Mouse (Mus musculus) thymus, adult 18-20 months (tissue): Measurements from ENCODE around the gene Catspere2.
"Not testable (repeated sequence)": the region's sequence is repeated elsewhere in the genome, so short reads cannot be mapped to it uniquely, and the experiment has no call there.

Experiments
- DNase-seq, 2 experiments: peaks; one replicate each; pipeline ENCODE4 v3.0.0; 2022; ENCODE audit warnings: mixed read lengths in 2 of 2

Catspere2 gene

DNA sequence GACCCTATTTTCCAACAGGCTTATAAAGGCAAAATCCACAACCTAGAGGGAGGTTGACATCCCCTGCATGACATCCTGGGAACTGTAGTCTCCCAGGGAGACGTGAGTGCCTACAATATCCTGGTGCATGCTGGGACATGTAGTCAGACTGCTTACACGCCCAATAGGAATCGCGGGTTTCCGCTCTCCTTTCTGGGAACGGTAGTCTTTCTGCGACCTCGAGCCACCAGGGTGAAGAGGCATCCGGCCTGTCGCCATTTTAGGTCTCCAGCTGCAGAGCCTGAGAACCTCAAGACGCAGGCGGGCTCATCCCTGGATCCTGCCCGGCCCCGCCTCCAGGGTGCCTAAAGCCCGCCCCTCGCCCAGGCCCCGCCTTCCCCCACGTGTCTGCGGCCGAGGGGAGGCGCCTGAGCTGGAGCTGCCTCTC lies at the start of gene Catspere2:
Gene Catspere2 (plus strand): TSS at position 400 of the 427 bp plus-strand sequence.
- peak; percentile 98 to 99 for DNase-seq

- not testable (repeated sequence) for DNase-seq
These were observed 42.7 kb upstream of the Catspere2 start for GRCm38 (mm10) chr1:177940422-177940977.

- no peak for DNase-seq
These were observed 1.9 kb upstream of the Catspere2 start for GRCm38 (mm10) chr1:177981276-177981675.

DNA sequence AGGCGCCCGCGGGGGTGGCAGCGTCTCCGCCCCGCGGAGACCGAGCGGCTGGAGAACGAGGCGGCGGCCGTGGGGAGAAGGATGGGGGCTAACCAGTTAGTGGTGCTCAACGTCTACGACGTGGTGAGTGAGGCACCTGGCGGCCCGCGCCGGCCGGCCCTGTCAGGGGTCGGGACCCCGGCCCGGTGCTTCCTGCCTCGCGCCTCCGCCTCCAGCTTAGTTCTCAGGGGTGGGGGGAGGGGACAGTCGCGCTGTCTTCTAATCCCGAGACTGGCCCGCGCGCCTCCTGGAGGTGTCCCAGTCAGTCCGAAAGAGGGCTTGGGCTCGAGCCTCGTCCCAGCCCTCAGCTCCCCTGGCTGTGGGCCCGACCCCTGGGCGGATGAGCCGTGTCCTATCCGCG lies 359 bp downstream of the Catspere2 start:
- DNase-seq = not testable (repeated sequence)

DNA sequence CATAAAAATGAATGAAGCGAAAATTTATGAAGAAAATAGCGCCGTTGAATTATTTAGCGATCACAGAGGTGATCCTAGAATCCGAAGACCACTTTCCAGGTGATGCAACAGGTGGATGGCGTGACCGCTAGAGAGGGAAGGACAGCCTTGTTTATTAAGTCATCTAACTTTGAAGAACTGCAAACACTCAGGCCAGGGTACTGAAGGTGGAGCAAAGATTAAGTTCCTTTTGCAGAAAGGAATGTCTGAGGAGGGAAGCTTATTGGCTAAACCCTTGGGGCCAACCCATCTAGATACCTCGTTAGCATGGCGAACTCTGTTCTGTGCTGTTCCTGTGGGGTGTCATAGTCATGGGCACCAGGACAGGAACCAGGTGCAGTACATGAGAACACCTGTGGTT lies 983 bp downstream of the Catspere2 start:
- DNase-seq = no peak

DNA sequence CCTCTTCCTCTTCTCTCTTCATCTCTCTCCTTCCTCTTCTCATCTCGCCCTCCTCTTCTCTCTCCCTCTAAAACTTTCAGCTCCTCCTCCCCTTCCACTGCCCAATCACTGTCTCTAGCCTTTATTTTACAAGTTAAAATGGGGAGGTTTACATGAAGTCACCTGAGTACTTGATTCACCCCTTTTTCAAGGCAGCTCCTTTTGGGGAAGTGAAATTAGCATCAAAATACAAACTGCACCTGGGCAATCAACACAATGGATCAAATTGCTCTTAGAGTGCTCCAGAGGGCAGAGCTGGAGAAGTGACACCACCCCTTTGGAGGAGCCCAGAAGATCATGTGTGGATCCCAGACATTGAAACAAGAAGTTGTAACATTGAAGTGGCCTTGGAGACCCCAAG lies 4.3 kb downstream of the Catspere2 start:
- not testable (repeated sequence) for DNase-seq

- DNase-seq = not testable (repeated sequence)
These were observed 89.6 kb downstream of the Catspere2 start for GRCm38 (mm10) chr1:178072798-178073197.

DNA sequence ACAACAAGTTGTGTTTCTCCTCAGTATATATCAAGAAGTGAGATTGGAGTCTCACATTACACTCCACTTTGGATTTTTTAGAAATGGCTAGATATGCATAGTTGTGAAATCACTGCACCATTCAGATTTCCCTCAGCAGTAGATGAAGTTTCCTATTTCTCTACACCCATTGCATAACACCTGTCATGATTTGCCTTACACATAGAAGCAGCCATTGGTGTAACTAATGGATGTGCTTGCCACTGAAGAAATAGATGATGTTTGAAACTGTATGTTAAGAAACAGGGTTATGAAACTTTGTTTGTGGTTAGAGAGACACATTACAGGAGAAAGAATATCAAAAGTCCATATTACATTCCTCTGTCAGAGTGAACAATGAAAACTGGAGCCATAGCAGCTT lies 114.6 kb downstream of the Catspere2 start:
- not testable (repeated sequence) for DNase-seq

DNA sequence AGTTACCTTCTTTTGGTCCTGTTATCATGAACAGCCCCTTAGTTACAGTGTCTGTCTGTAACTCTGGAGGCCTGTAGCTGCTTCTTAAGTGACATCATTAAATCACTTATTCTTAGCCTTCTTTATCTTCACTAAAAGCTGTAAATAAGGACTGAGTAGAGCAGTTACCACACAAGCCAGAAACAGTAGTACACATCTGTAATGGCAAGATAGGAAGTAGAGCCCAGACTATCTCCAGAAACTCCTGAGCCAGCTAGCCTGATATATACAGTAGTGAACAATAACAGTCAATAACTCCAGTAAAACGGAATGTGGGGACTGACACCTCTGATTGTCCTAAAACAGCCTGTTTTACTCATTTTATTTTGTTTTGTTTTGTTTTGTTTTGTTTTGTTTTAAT lies 125.3 kb downstream of the Catspere2 start:
- DNase-seq = not testable (repeated sequence)

DNA sequence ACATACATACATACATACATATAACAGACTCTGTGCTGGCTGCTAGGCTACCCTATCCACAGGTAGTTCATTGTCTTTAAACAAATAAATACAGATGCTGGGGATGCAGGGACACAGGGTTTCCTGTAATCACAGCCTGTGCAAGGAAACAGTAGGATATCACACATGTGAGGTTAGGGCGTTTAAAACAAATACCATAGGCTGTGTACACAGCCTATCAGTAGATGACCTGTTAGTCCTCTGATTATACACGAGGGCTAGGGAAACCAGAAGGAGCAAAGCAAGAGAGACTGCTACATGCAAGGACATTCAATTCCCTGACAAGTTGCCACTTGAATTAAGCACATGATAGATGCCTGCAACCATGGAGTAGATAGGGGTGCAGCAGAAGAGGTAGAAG lies 139.0 kb downstream of the Catspere2 start:
- DNase-seq = not testable (repeated sequence)

- no peak for DNase-seq
These were observed 151.1 kb downstream of the Catspere2 start for GRCm38 (mm10) chr1:178134288-178134687.

GRCm38 (mm10) chr1:178146513-178146912 lies 163.3 kb downstream of the Catspere2 start:
- not testable (repeated sequence) for DNase-seq

DNA sequence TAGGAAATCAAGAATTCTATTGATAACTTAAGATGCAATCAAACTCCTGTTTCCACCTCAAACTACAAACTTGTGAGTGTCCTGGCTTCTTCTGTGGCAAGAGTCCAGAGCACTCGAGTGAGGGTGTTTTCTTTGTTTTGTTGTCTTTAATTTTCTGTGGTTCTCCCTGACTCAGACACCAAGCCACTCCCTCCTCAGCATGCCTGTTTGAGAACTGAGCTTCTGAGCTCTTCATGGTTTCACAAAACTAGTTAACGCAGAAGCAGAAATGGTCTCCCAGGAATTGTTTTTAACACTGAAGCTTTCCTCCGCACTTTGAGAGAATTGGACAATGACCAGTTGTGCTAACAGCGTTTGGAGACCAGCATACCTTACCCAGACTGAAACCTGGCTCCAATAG lies 163.7 kb downstream of the Catspere2 start:
- not testable (repeated sequence) for DNase-seq

DNA sequence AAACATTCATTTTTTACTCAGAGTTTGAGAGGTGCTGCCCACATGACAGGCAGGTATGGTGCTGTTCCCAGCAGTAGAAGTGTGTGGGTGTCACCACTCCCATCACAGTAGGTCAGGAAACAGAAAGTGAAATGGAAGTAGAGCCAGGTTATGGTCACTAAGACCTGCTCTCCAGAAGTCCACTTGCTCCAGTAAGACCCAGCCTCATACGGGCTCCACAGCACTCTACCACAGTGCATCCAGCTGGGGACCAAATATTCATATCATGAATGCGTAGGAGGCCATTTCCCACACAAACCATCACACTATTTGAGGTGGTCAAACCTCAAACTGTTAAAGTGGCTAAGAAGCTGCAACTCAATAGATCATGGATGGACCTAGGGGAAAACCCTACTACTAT lies 199.0 kb downstream of the Catspere2 start:
- DNase-seq = no peak

DNA sequence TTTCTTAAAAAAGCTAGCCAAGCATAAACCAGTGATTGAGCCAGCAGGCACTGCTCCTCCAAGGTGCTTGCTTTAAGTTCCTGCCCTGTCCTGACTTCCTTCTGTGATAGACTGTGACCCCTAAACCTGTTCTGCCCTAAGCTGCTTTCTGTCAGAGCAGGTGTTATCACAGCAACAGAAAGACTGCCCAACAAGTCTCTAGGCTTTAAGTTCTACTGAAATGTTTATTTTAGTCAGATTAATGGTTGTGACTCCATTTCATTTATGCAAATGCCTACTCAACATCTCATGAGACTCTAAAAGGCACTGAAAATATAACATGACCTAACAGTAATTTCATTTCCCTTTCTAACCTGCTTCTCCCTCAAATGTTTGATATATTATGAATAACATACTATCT lies 202.4 kb downstream of the Catspere2 start:
- no peak for DNase-seq

DNA sequence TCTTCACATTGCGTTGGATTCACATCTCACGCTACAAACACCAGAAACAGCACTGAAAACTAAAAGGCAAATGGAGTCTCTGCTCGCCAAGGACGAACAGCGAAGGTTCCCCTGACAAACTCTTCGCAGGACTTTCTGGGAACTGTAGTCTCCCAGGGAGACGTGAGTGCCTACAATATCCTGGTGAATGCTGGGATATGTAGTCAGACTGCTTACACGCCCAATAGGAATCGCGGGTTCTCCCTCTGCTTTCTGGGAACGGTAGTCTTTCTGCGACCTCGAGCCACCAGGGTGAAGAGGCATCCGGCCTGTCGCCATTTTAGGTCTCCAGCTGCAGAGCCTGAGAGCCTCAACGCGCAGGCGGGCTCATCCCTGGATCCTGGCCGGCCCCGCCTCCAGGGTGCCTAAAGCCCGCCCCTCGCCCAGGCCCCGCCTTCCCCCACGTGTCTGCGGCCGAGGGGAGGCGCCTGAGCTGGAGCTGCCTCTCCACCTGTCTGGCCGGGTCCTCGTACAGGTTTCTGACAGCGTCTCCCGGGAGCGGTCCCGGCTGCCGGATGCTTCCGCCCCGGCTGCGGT lies 204.1 kb downstream of the Catspere2 start, which contains the start of gene Desi2:
Gene Desi2 (plus strand): TSS at position 202 of the 576 bp plus-strand sequence.
- peak; percentile 95 to 98 for DNase-seq

DNA sequence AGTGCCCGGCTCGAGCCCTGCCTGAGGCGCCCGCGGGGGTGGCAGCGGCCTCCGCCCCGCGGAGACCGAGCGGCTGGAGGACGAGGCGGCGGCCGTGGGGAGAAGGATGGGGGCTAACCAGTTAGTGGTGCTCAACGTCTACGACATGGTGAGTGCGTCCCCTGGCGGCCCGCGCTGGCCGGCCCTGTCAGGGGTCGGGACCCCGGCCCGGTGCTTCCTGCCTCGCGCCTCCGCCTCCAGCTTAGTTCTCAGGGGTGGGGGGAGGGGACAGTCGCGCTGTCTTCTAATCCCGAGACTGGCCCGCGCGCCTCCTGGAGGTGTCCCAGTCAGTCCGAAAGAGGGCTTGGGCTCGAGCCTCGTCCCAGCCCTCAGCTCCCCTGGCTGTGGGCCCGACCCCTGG lies 204.6 kb downstream of the Catspere2 start:
- DNase-seq = not testable (repeated sequence)

- DNase-seq = peak in 1 of 2 experiments; percentile 15
These were observed 205.2 kb downstream of the Catspere2 start for GRCm38 (mm10) chr1:178188386-178188785.

- no peak for DNase-seq
These were observed 222.6 kb downstream of the Catspere2 start for GRCm38 (mm10) chr1:178205701-178206325.

GRCm38 (mm10) chr1:178207856-178208255 lies 224.6 kb downstream of the Catspere2 start:
- DNase-seq = not testable (repeated sequence)

- no peak for DNase-seq
These were observed 226.7 kb downstream of the Catspere2 start for GRCm38 (mm10) chr1:178209966-178210365.

DNA sequence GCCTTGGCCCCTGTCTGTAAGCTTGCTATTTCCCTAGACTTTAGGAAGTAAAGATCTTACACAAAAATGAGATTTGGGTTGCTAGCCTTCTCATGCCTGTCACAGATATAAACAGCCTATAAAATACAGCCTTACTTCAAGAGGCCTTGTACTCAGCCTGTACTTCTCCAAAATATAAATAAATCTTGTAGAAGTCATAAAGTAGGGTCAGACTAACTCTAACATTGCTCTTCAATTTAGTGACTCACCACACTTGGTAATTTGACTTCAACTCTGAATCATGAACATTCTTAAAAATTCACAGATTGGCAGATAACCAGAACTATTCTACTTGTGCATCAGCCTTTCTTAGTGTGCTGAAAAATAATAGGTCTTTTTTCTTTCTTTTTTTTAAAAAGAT lies 233.9 kb downstream of the Catspere2 start:
- DNase-seq = no peak

DNA sequence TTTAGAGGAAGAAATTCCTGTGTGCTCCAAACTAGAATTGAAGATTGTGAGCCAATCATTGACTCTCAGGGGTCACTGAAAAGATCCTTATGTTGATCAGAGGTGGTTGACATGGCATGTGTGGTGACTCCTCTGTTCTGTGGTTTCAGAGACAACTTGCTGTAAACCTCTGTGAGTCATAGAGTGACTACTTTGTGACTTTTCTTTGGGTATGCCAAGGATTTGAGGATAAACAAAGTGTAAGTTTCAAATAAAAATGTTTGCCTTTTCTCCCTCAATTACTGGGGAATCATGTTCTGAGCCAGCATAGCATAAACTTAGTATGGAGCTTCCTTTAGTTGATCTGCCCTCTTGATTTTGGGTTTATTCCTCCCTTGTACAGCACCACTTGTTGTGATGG lies 235.1 kb downstream of the Catspere2 start:
- no peak for DNase-seq
